Comparison of ENCODE assay signal across 18 mouse cellular contexts in the genomic region with DNA sequence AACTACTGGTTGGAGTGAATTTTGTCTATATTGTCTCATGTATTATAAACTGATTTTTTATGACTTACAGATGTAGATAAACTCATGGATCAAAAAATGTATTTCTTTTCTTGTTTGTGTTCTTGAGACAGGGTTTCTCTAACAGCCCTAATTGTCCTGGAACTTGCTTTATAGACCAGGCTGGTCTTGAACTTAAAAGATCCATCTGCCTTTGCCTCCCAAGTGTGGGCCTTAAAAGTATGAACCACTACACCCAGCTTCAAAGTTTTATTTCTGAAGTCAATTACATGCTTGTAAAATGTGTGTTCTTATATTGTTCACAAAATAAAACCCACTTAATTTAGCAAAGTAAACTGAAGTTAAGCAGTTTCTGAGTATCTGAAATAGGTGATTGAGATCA. TPM values are rescaled to one million over a fixed set of nuclear protein-coding genes. Genes with fewer than 3 reads are reported as not detected.
"Had no signal": no experiment of that assay in that cellular context is flagged by ENCODE, and none has a peak within 500 bp of the region (broad histone marks: within the 10 kb centered on the region; RNA-seq: fewer than 3 reads in every experiment).

No protein-coding gene starts in this region.

- H3K4me3 ChIP-seq: neural tube, embryonic 13.5 days; neural tube, embryonic 15.5 days; stomach, embryonic 15.5 days had no signal

- H3K9ac ChIP-seq: neural tube, embryonic 13.5 days; neural tube, embryonic 15.5 days; stomach, embryonic 15.5 days had no signal

- H3K9me3 ChIP-seq: neural tube, embryonic 13.5 days; neural tube, embryonic 15.5 days; stomach, embryonic 15.5 days had no signal

- H3K27me3 ChIP-seq: neural tube, embryonic 13.5 days; neural tube, embryonic 15.5 days; stomach, embryonic 15.5 days had no signal

- H3K4me2 ChIP-seq: neural tube, embryonic 13.5 days; neural tube, embryonic 15.5 days; stomach, embryonic 15.5 days had no signal

- H3K4me1 ChIP-seq: neural tube, embryonic 13.5 days; neural tube, embryonic 15.5 days; stomach, embryonic 15.5 days had no signal

- DNase-seq: retina, postnatal 1 day; right cerebral cortex, adult 18-20 months; right cerebral cortex, postnatal 14 days; right cerebral cortex, postnatal 25 days; right cerebral cortex, postnatal 4 days; spleen, adult 18-20 months; thymus, adult 18-20 months; thymus, adult 2 months; thymus, postnatal 14 days; thymus, postnatal 25 days; thymus, postnatal 36 days; thymus, postnatal 4 days had no signal

- H3K27ac ChIP-seq: neural tube, embryonic 13.5 days; neural tube, embryonic 15.5 days; stomach, embryonic 15.5 days; stomach, postnatal 0 days had no signal

RNA-seq across cellular contexts. Expression of gene Dnah12, which starts 34.9 kb away (rescaled TPM):
- polyA plus RNA-seq: small intestine, adult 2 months; stomach, embryonic 14.5 days had no signal
